Mouse (Mus musculus) heart, embryonic 14.5 days (tissue): ENCODE measurements around the gene Gm4869. TPM values are rescaled to one million over a fixed set of nuclear protein-coding genes. Genes with fewer than 3 reads are reported as not detected.

Experiments used
- ATAC-seq: fragments of 200-750 bp; cut with Nextera tagmentation; 2 replicates; pipeline ENCODE4 v1.8.0; 2017; ENCODE audit warnings: low read depth, moderate TSS enrichment; ENCODE audit not compliant: insufficient number of reproducible peaks, insufficient read depth, low FRiP score
- H3K27ac ChIP-seq, 2 experiments: fragments of 200-500 bp in 1 of 2; fragments of 300-500 bp in 1 of 2; sonication (generic) in 1 of 2; replicated peaks in 1 of 2; 2 replicates each; pipeline ENCODE4 v1.5.1; 2012 to 2014; ENCODE audit warnings: low read depth in 2 of 2, low read length in 2 of 2, control low read depth in 1 of 2, mild to moderate bottlenecking in 1 of 2, mixed read lengths in 1 of 2; ENCODE audit not compliant: control insufficient read depth in 1 of 2, insufficient read depth in 1 of 2
- H3K27me3 ChIP-seq: fragments of 300-500 bp; sonication (generic); 2 replicates; pipeline ENCODE4 v1.6.1; 2014; ENCODE audit warnings: mild to moderate bottlenecking, low read length, control low read depth; ENCODE audit not compliant: control insufficient read depth, insufficient read depth
- H3K36me3 ChIP-seq: fragments of 300-500 bp; sonication (generic); 2 replicates; pipeline ENCODE4 v1.6.1; 2014; ENCODE audit warnings: mild to moderate bottlenecking, control low read depth, low read length, mixed read lengths; ENCODE audit not compliant: control insufficient read depth, insufficient read depth
- H3K4me1 ChIP-seq, 2 experiments: fragments of 200-500 bp in 1 of 2; fragments of 300-500 bp in 1 of 2; sonication (generic) in 1 of 2; 2 replicates each; pipeline ENCODE4 v1.6.1; 2012 to 2014; ENCODE audit warnings: low read length in 2 of 2, control low read depth in 1 of 2, mixed read lengths in 1 of 2; ENCODE audit not compliant: control insufficient read depth in 2 of 2, insufficient read depth in 2 of 2
- H3K4me2 ChIP-seq: fragments of 300-500 bp; sonication (generic); 2 replicates; pipeline ENCODE4 v1.6.1; 2014; ENCODE audit warnings: mild to moderate bottlenecking, low read length
- H3K4me3 ChIP-seq, 2 experiments: fragments of 200-500 bp in 1 of 2; fragments of 300-500 bp in 1 of 2; sonication (generic) in 1 of 2; 2 replicates each; pipeline ENCODE4 v1.5.1; 2012 to 2014; ENCODE audit warnings: low read length in 2 of 2, mild to moderate bottlenecking in 2 of 2, control low read depth in 1 of 2, low read depth in 1 of 2, moderate library complexity in 1 of 2; ENCODE audit not compliant: control insufficient read depth in 1 of 2, insufficient read depth in 1 of 2
- H3K9ac ChIP-seq: fragments of 300-500 bp; sonication (generic); 2 replicates; pipeline ENCODE4 v1.6.1; 2014; ENCODE audit warnings: mild to moderate bottlenecking, low read length
- H3K9me3 ChIP-seq: fragments of 300-500 bp; sonication (generic); 2 replicates; pipeline ENCODE4 v1.6.1; 2016; ENCODE audit warnings: low read length, control low read depth; ENCODE audit not compliant: control insufficient read depth
- WGBS: fragments of 180-500 bp; shearing (Covaris S2); extraction: QIAGEN DNeasy Blood & Tissue Kit; methylation state at CpG from one replicate; pipeline ENCODE4 v1.1.7; 2014; 5-methylcytosine and 5-hydroxymethylcytosine counted together
- polyA plus RNA-seq: library from polyadenylated mRNA; unstranded; fragments of >200 nt; fragmentation: Nextera tagmentation; extraction: Ambion mirVana; gene quantifications from 2 replicates; pipeline ENCODE4 v1.2.1, GENCODE M21; 2014

The Gm4869 gene
- polyA plus RNA-seq, 1 experiment from 2014 or later: not detected

- H3K27ac ChIP-seq: no peak overlapping the region
- 61% methylated on average over 27 of the region's 27 CpGs for WGBS
- H3K9ac ChIP-seq: no peak overlapping the region
- no peak for ATAC-seq
- no peak overlapping the region for H3K4me2 ChIP-seq
- no peaks in the 10 kb centered on the region for H3K9me3 ChIP-seq
- no peaks in the 10 kb centered on the region for H3K27me3 ChIP-seq
- H3K4me3 ChIP-seq: no peak overlapping the region
- no peaks in the 10 kb centered on the region for H3K36me3 ChIP-seq
- peaks cover 20 to 44% of the 10 kb centered on the region in 2 experiments for H3K4me1 ChIP-seq
These were observed 64.9 kb downstream of the Gm4869 start for GRCm38 (mm10) chr5:140510012-140511000.

- Histone ChIP-seq H3K4me1 (peaks cover 17 to 33% of the 10 kb centered on the region in 2 experiments), H3K9me3 (no peaks in the 10 kb centered on the region), H3K27me3 (no peaks in the 10 kb centered on the region), H3K4me2 (no peak overlapping the region), H3K27ac (0 out of 4 replicates have a peak overlapping the region, but pooled peaks of 1 of the 2 experiments have one; percentile 60), H3K36me3 (no peaks in the 10 kb centered on the region), H3K4me3 (no peak overlapping the region), H3K9ac (no peak overlapping the region)
- 81% methylated on average over 8 of the region's 8 CpGs for WGBS
- no peak for ATAC-seq
These were observed 68.5 kb downstream of the Gm4869 start for GRCm38 (mm10) chr5:140513921-140514320.

GRCm38 (mm10) chr5:140514799-140515486 is 69.5 kb downstream of the Gm4869 start:
- ATAC-seq: no peak
- Histone ChIP-seq H3K9ac (no peak overlapping the region), H3K4me3 (no peak overlapping the region), H3K4me1 (peaks cover 15 to 24% of the 10 kb centered on the region in 2 experiments), H3K36me3 (no peaks in the 10 kb centered on the region), H3K27me3 (no peaks in the 10 kb centered on the region), H3K9me3 (no peaks in the 10 kb centered on the region), H3K4me2 (no peak overlapping the region), H3K27ac (peak overlapping the region; percentile 60)
- WGBS: 7% methylated on average over 7 of the region's 7 CpGs

DNA sequence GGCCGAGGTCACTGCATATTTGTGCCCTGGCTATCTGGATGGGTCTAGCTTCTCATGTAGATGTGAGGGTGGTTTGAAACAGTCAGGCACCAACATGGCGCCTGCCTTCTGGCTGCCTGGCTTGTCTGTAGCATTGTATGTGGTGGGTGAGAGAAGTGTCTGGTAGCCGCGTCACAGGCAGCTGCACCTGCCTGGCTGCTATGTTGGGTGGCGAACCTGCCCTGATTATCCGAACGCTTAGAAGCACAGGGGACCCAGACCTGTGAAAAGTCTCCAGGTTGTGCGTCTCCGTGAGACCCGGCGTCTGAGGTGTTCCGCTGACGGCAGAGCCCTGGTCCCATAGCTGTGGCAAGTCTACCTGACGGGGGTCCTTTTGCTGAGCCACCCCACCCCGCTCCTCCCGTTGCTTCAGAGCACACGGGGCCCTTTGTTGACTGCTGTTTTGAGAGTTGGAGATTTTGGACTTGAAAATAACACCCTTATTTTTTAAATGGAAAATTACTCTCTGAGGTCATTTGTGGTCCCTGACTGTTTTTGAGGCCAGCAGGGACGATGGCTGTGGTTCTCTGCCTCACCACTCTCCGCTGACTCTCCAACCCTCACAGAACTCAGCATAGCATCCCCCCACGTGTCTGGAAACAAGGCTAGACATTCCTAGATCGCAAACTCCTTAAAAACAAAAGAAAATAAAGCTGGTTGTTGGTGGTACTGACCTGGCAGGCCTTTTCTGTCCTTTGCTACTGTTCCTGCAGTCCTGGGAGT is 71.9 kb downstream of the Gm4869 start:
- H3K4me2 ChIP-seq: no peak overlapping the region
- ATAC-seq: no peak
- H3K4me1 ChIP-seq: peaks cover 15 to 19% of the 10 kb centered on the region in 2 experiments
- H3K9ac ChIP-seq: no peak overlapping the region
- no peaks in the 10 kb centered on the region for H3K9me3 ChIP-seq
- H3K36me3 ChIP-seq: no peaks in the 10 kb centered on the region
- 81% methylated on average over 21 of the region's 21 CpGs for WGBS
- no peaks in the 10 kb centered on the region for H3K27me3 ChIP-seq
- no peak overlapping the region for H3K27ac ChIP-seq
- H3K4me3 ChIP-seq: no peak overlapping the region

DNA sequence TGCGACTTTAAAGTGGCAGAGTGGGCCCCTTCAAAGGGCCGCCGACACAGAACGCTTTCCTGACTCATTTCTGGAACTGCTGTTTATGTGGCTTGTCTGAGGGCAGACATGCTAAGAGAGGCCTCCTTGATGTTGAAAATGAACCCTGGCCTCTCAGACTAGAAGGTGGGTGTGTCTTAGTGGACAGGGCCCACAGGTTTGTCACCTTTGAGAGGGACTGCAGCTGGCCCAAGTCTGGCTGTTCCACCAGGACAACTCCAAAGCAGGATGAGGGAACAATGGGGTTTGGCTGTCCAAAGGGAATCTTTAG is 72.4 kb downstream of the Gm4869 start:
- Histone ChIP-seq H3K4me1 (peaks cover 15 to 19% of the 10 kb centered on the region in 2 experiments), H3K27ac (peak overlapping the region in 1 of 2 experiments; percentile 2; a peak in 1 of 4 replicates), H3K27me3 (no peaks in the 10 kb centered on the region), H3K4me2 (no peak overlapping the region), H3K9ac (no peak overlapping the region), H3K4me3 (no peak overlapping the region), H3K36me3 (no peaks in the 10 kb centered on the region), H3K9me3 (no peaks in the 10 kb centered on the region)
- ATAC-seq: no peak
- 46% methylated on average over 4 of the region's 4 CpGs for WGBS

DNA sequence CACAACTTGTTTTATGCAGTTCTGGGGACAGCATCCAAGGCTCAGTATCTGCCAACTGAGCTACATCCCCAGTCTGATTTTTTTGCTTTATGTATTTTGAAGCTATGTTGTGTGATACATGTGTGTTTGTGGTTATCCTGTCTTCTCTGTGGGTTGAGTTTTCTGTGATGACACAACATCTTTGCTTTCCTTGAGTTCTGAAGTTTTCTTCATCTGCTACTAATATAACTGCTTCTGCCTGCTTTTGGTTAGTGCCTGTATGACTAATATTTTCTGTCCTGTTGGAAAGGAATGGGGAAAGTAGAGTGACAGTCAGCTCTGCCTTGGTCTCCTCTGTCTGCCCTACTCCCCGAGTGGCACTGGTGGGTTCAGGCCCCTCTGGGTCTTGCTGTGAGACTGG is 75.8 kb downstream of the Gm4869 start:
- 88% methylated on average over 1 of the region's 1 CpGs for WGBS
- peaks cover 4 to 5% of the 10 kb centered on the region in 2 experiments; a peak in 2 of 4 replicates for H3K4me1 ChIP-seq
- H3K9me3 ChIP-seq: no peaks in the 10 kb centered on the region
- no peak for ATAC-seq
- no peak overlapping the region for H3K9ac ChIP-seq
- peaks cover 13% of the 10 kb centered on the region for H3K36me3 ChIP-seq
- no peaks in the 10 kb centered on the region for H3K27me3 ChIP-seq
- H3K27ac ChIP-seq: no peak overlapping the region
- H3K4me3 ChIP-seq: no peak overlapping the region
- H3K4me2 ChIP-seq: no peak overlapping the region

DNA sequence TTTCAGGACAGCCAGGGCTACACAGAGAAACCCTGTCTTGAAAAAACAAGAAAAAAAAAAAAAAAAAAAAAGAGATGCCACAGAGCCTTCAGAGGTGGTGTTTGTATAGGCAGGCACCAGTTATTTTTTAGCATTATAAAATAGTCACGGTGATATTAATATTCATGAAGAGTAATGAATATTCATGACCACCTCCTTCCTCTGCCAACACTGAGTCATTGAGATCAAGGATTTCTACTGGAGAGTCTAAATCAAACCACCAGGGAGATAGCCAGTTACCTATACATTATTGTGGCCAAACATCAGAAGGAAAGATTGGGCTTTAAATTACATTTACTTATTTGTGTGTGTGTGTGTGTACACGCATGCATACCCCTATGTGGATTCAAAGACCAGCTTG is 81.3 kb downstream of the Gm4869 start:
- H3K4me1 ChIP-seq: no peaks in the 10 kb centered on the region
- H3K4me3 ChIP-seq: no peak overlapping the region
- no peak overlapping the region for H3K4me2 ChIP-seq
- no peak overlapping the region for H3K27ac ChIP-seq
- peaks cover 19% of the 10 kb centered on the region for H3K36me3 ChIP-seq
- ATAC-seq: no peak
- WGBS: 88% methylated on average over 2 of the region's 2 CpGs
- no peak overlapping the region for H3K9ac ChIP-seq
- H3K27me3 ChIP-seq: no peaks in the 10 kb centered on the region
- no peaks in the 10 kb centered on the region for H3K9me3 ChIP-seq
